In genomic region chr10:52159704-52160103, GRCm38 (mm10) we compare ENCODE assay signal across 20 mouse cellular contexts. TPM values are rescaled to one million over a fixed set of nuclear protein-coding genes. Genes with fewer than 3 reads are reported as not detected.
"Had no signal": no experiment of that assay in that cellular context is flagged by ENCODE, and none has a peak within 500 bp of the region (broad histone marks: within the 10 kb centered on the region; RNA-seq: fewer than 3 reads in every experiment).

No protein-coding gene starts in this region.

- H3K4me3 ChIP-seq: neural tube, embryonic 15.5 days; stomach, embryonic 15.5 days had no signal

- H3K4me2 ChIP-seq: neural tube, embryonic 15.5 days; stomach, embryonic 15.5 days had no signal

- H3K27ac ChIP-seq: neural tube, embryonic 15.5 days; stomach, embryonic 15.5 days; stomach, postnatal 0 days had no signal

- DNase-seq: retina, postnatal 1 day; right cerebral cortex, adult 18-20 months; right cerebral cortex, postnatal 14 days; right cerebral cortex, postnatal 25 days; right cerebral cortex, postnatal 4 days; spleen, adult 18-20 months; thymus, adult 18-20 months; thymus, adult 2 months; thymus, postnatal 14 days; thymus, postnatal 25 days; thymus, postnatal 36 days; thymus, postnatal 4 days had no signal

- H3K9ac ChIP-seq: neural tube, embryonic 15.5 days; stomach, embryonic 15.5 days had no signal

- H3K4me1 ChIP-seq: neural tube, embryonic 15.5 days; stomach, embryonic 15.5 days had no signal

- H3K9me3 ChIP-seq: neural tube, embryonic 15.5 days; stomach, embryonic 15.5 days had no signal

- H3K36me3 ChIP-seq: neural tube, embryonic 15.5 days; stomach, embryonic 15.5 days had no signal

- H3K27me3 ChIP-seq: neural tube, embryonic 15.5 days; stomach, embryonic 15.5 days had no signal

RNA-seq across cellular contexts. Expression of gene Ros1, which starts 35.3 kb away (rescaled TPM):
- total RNA-seq: neutrophil, adult 5-6 weeks had no signal
- polyA plus RNA-seq: neural tube, embryonic 14.5 days; neural tube, embryonic 15.5 days; spleen, adult 2 months; thymus, adult 2 months; thymus, postnatal 0 days; urinary bladder, adult 2 months had no signal
